Mouse (Mus musculus): ENCODE results near the gene Akap8l. TPM values are rescaled to one million over a fixed set of nuclear protein-coding genes. Genes with fewer than 3 reads are reported as not detected.
A peak's percentile ranks its signal among the peaks of the same experiment; 100 is the strongest.

Gene Akap8l
- polyA plus RNA-seq, 1 experiment from 2014 or later: 44.3 TPM

- Histone ChIP-seq H3K4me2 (ENCODE audit: low read depth, low read length) (no peak overlapping the region), H3K27ac (replicated peaks; ENCODE audit: low read depth, low read length) (no peak overlapping the region), H3K4me1 (ENCODE audit: control insufficient read depth, insufficient read depth, low read length) (no peaks in the 10 kb centered on the region), H3K27me3 (ENCODE audit: control insufficient read depth, insufficient read depth, low read length) (no peaks in the 10 kb centered on the region), H3K4me3 (ENCODE audit: low read depth, low read length) (no peak overlapping the region), H3K9ac (replicated peaks; ENCODE audit: low read length) (no peak overlapping the region), H3K9me3 (replicated peaks; ENCODE audit: control insufficient read depth, low read length) (no peaks in the 10 kb centered on the region), H3K36me3 (replicated peaks; ENCODE audit: control insufficient read depth, insufficient read depth, low read depth, low read length) (peaks cover 37% of the 10 kb centered on the region)
- ATAC-seq (replicated peaks; ENCODE audit: insufficient number of reproducible peaks, low FRiP score, low TSS enrichment, low read depth): no peak
- DNase-seq (ENCODE audit: low spot score): no peak
- WGBS: 88% methylated on average over 24 of the region's 24 CpGs
Measured at GRCm38 (mm10) chr17:32356766-32357760, 6.7 kb upstream of the Akap8l start.

DNA sequence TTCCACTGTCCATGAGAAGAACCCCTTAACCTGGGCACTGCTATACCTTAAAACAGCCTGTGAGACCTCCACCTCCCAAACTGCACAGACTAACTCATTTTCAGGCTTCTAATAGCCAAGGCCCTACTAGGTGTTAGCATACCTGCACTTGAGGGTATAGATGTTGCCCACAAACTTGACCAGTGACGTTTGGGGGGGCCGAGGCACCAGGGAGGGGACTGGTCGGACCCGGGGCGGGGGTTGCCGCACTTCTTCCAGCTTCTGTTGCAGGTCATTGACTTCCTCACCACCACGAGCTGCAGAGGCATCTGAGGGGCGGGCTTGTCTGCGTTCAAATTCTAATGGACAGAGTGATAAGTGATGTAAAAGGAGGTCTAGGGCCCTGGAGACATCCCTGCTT is 5.9 kb upstream of the Akap8l start:
- Histone ChIP-seq H3K4me2 (ENCODE audit: low read depth, low read length) (no peak overlapping the region), H3K9ac (replicated peaks; ENCODE audit: low read length) (no peak overlapping the region), H3K36me3 (replicated peaks; ENCODE audit: control insufficient read depth, insufficient read depth, low read depth, low read length) (peaks cover 33% of the 10 kb centered on the region), H3K27me3 (ENCODE audit: control insufficient read depth, insufficient read depth, low read length) (no peaks in the 10 kb centered on the region), H3K27ac (replicated peaks; ENCODE audit: low read depth, low read length) (no peak overlapping the region), H3K4me1 (ENCODE audit: control insufficient read depth, insufficient read depth, low read length) (no peaks in the 10 kb centered on the region), H3K4me3 (ENCODE audit: low read depth, low read length) (no peak overlapping the region), H3K9me3 (replicated peaks; ENCODE audit: control insufficient read depth, low read length) (no peaks in the 10 kb centered on the region)
- WGBS: 90% methylated on average over 9 of the region's 9 CpGs
- DNase-seq (ENCODE audit: low spot score) (no peak), ATAC-seq (replicated peaks; ENCODE audit: insufficient number of reproducible peaks, low FRiP score, low TSS enrichment, low read depth) (no peak)

DNA sequence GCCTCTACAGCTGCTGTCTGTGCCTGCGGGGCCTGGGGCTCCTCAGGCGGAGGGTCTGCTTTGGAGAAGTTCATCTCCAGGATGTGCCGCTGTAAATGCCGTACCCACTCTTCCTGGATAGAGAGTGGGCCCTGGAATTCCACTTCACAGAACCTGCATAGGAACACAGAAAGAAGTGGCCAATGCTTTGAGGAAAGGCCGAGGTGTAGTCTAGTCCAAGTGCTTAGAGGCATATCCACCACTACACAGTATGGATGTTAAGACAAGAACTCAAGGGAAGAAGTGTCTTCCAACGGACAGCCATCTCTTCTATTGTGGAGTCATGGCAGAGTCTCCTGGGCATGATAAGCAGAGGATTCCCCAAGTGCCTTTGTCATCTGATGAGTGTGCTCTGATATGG is 4.6 kb upstream of the Akap8l start:
- WGBS: 90% methylated on average over 6 of the region's 6 CpGs
- Histone ChIP-seq H3K4me3 (ENCODE audit: low read depth, low read length) (no peak overlapping the region), H3K4me2 (ENCODE audit: low read depth, low read length) (no peak overlapping the region), H3K9me3 (replicated peaks; ENCODE audit: control insufficient read depth, low read length) (no peaks in the 10 kb centered on the region), H3K27ac (replicated peaks; ENCODE audit: low read depth, low read length) (no peak overlapping the region), H3K36me3 (replicated peaks; ENCODE audit: control insufficient read depth, insufficient read depth, low read depth, low read length) (peaks cover 32% of the 10 kb centered on the region), H3K9ac (replicated peaks; ENCODE audit: low read length) (no peak overlapping the region), H3K27me3 (ENCODE audit: control insufficient read depth, insufficient read depth, low read length) (no peaks in the 10 kb centered on the region), H3K4me1 (ENCODE audit: control insufficient read depth, insufficient read depth, low read length) (no peaks in the 10 kb centered on the region)
- DNase-seq (ENCODE audit: low spot score): no peak
- ATAC-seq (replicated peaks; ENCODE audit: insufficient number of reproducible peaks, low FRiP score, low TSS enrichment, low read depth): no peak

DNA sequence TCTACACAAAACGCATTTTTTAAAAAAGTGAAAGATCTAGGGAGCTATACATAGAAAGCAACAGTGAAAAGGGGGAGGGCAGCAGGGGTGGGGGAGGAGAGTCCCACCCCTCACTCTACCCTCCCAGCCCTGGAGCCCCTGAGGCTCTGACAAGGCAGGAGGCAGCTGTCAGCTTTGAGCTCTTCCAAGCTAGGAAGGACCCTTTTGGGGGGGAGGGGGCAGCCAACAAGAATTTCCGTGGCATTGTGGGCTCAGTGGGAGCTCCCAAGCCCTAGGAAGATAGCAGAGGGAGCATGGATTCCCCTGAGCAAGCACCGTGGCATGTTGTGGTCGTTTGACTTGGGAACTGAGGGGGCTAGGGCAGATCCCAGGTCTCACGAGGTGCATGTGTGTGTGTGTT is 3.8 kb upstream of the Akap8l start:
- WGBS: 56% methylated on average over 5 of the region's 5 CpGs
- peaks cover 25% of the 10 kb centered on the region for H3K36me3 ChIP-seq (replicated peaks; ENCODE audit: control insufficient read depth, insufficient read depth, low read depth, low read length)
- no peak overlapping the region for H3K9ac ChIP-seq (replicated peaks; ENCODE audit: low read length)

GRCm38 (mm10) chr17:32353696-32354095 is 3.3 kb upstream of the Akap8l start:
- WGBS: 86% methylated on average over 4 of the region's 4 CpGs

More for the DNA sequence above, 3.8 kb upstream of the Akap8l start:
- H3K4me3 ChIP-seq (ENCODE audit: low read depth, low read length): no peak overlapping the region
- no peak overlapping the region for H3K27ac ChIP-seq (replicated peaks; ENCODE audit: low read depth, low read length)
- no peak for ATAC-seq (replicated peaks; ENCODE audit: insufficient number of reproducible peaks, low FRiP score, low TSS enrichment, low read depth)
- no peaks in the 10 kb centered on the region for H3K9me3 ChIP-seq (replicated peaks; ENCODE audit: control insufficient read depth, low read length)
- H3K4me1 ChIP-seq (ENCODE audit: control insufficient read depth, insufficient read depth, low read length): no peaks in the 10 kb centered on the region
- no peak overlapping the region for H3K4me2 ChIP-seq (ENCODE audit: low read depth, low read length)
- no peak for DNase-seq (ENCODE audit: low spot score)
- no peaks in the 10 kb centered on the region for H3K27me3 ChIP-seq (ENCODE audit: control insufficient read depth, insufficient read depth, low read length)

DNA sequence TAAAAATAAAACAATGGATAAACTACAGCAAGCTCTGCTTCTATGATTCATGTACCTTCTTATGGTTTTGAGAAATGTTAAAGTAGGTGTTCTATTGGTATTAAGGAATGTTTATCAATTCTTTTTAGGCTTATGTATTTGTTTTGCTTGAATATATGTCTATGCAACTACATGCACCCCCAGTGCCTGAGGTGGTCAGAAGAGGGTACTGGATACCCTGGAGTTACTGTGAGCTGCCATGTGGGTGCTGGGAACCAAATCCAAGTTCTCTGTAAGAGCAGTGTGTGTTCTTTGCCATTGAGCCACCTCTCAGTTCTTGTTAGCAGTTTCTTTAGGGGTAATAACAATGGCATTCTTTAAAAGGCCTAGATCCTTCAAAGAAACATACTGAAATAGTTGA is 1.3 kb upstream of the Akap8l start:
- ATAC-seq (replicated peaks; ENCODE audit: insufficient number of reproducible peaks, low FRiP score, low TSS enrichment, low read depth) (no peak), DNase-seq (ENCODE audit: low spot score) (no peak)
- H3K27me3 ChIP-seq (ENCODE audit: control insufficient read depth, insufficient read depth, low read length): no peaks in the 10 kb centered on the region
- no peak overlapping the region for H3K4me2 ChIP-seq (ENCODE audit: low read depth, low read length)
- no peaks in the 10 kb centered on the region for H3K4me1 ChIP-seq (ENCODE audit: control insufficient read depth, insufficient read depth, low read length)
- H3K9me3 ChIP-seq (replicated peaks; ENCODE audit: control insufficient read depth, low read length): no peaks in the 10 kb centered on the region
- H3K36me3 ChIP-seq (replicated peaks; ENCODE audit: control insufficient read depth, insufficient read depth, low read depth, low read length): peaks cover 15% of the 10 kb centered on the region
- H3K27ac ChIP-seq (replicated peaks; ENCODE audit: low read depth, low read length): no peak overlapping the region
- no peak overlapping the region for H3K4me3 ChIP-seq (ENCODE audit: low read depth, low read length)
- H3K9ac ChIP-seq (replicated peaks; ENCODE audit: low read length): no peak overlapping the region

More at GRCm38 (mm10) chr17:32353696-32354095, 3.3 kb upstream of the Akap8l start:
- no peak overlapping the region for H3K9ac ChIP-seq (replicated peaks; ENCODE audit: low read length)
- H3K36me3 ChIP-seq (replicated peaks; ENCODE audit: control insufficient read depth, insufficient read depth, low read depth, low read length): peaks cover 25% of the 10 kb centered on the region
- H3K9me3 ChIP-seq (replicated peaks; ENCODE audit: control insufficient read depth, low read length): no peaks in the 10 kb centered on the region
- no peak for DNase-seq (ENCODE audit: low spot score)
- no peaks in the 10 kb centered on the region for H3K4me1 ChIP-seq (ENCODE audit: control insufficient read depth, insufficient read depth, low read length)
- H3K27ac ChIP-seq (replicated peaks; ENCODE audit: low read depth, low read length): no peak overlapping the region
- H3K4me3 ChIP-seq (ENCODE audit: low read depth, low read length): no peak overlapping the region
- H3K4me2 ChIP-seq (ENCODE audit: low read depth, low read length): no peak overlapping the region
- no peak for ATAC-seq (replicated peaks; ENCODE audit: insufficient number of reproducible peaks, low FRiP score, low TSS enrichment, low read depth)
- no peaks in the 10 kb centered on the region for H3K27me3 ChIP-seq (ENCODE audit: control insufficient read depth, insufficient read depth, low read length)

DNA sequence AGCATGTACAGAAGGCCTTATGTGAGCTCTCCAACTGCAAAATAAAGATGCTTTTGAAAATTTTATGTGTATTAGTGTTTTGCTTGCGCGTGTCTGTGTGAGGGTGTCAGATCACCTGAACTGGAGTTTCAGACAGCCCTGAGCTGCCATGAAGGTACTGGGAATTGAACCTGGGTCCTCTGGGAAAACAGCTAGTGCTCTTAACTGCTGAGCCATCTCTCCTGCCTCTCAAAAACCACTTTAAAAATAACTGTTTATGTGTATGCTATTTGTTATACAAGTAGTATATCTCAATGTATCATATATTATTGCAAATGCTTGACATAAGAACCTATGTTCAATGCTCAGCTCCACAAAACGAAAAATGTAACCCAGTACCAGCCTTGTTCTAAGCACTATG is 862 bp upstream of the Akap8l start:
- Histone ChIP-seq H3K27ac (replicated peaks; ENCODE audit: low read depth, low read length) (no peak overlapping the region), H3K4me1 (ENCODE audit: control insufficient read depth, insufficient read depth, low read length) (no peaks in the 10 kb centered on the region), H3K4me3 (ENCODE audit: low read depth, low read length) (no peak overlapping the region), H3K9ac (replicated peaks; ENCODE audit: low read length) (no peak overlapping the region), H3K4me2 (ENCODE audit: low read depth, low read length) (no peak overlapping the region), H3K9me3 (replicated peaks; ENCODE audit: control insufficient read depth, low read length) (no peaks in the 10 kb centered on the region), H3K36me3 (replicated peaks; ENCODE audit: control insufficient read depth, insufficient read depth, low read depth, low read length) (peaks cover 12% of the 10 kb centered on the region), H3K27me3 (ENCODE audit: control insufficient read depth, insufficient read depth, low read length) (no peaks in the 10 kb centered on the region)
- ATAC-seq (replicated peaks; ENCODE audit: insufficient number of reproducible peaks, low FRiP score, low TSS enrichment, low read depth): no peak
- WGBS: 75% methylated on average over 3 of the region's 3 CpGs
- no peak for DNase-seq (ENCODE audit: low spot score)

DNA sequence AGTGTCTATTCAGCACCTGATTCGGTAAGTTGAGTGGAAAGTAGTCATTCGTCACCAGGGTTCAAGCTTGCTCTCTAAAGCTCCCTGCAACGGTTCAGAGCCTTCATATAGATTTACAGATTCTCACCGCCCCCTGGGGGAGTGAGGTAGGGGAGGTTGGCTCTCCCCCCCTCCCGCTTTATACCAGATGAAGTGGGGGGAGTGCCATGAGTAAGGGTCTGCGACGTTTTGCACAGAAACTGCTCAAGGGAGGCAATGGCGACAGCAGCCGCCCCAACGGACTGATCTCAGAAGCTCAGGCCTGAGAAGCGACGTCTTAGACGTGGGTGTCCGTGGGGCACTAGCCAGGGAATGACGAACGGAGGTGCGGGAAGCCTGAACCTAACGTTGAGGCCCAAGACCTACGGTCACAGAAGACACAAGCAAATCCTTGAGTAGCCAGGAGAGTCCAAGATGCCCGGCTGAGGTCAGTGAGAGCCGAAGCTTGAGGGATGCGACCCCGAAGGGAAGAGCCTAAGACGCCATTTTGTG is 491 bp downstream of the Akap8l start:
- peak overlapping the region; percentile 88 for H3K4me3 ChIP-seq (ENCODE audit: low read depth, low read length)
- ATAC-seq (replicated peaks; ENCODE audit: insufficient number of reproducible peaks, low FRiP score, low TSS enrichment, low read depth) (peak; percentile 32), DNase-seq (ENCODE audit: low spot score) (no peak)
- H3K4me1 ChIP-seq (ENCODE audit: control insufficient read depth, insufficient read depth, low read length): no peaks in the 10 kb centered on the region
- H3K9ac ChIP-seq (replicated peaks; ENCODE audit: low read length): peak overlapping the region; percentile 79
- under 1% methylated on average over 24 of the region's 24 CpGs for WGBS
- no peaks in the 10 kb centered on the region for H3K9me3 ChIP-seq (replicated peaks; ENCODE audit: control insufficient read depth, low read length)
- H3K27ac ChIP-seq (replicated peaks; ENCODE audit: low read depth, low read length): 0 out of 2 replicates have a peak overlapping the region, but pooled peaks have one; percentile 10
- no peaks in the 10 kb centered on the region for H3K27me3 ChIP-seq (ENCODE audit: control insufficient read depth, insufficient read depth, low read length)
- peak overlapping the region; percentile 85 for H3K4me2 ChIP-seq (ENCODE audit: low read depth, low read length)
- H3K36me3 ChIP-seq (replicated peaks; ENCODE audit: control insufficient read depth, insufficient read depth, low read depth, low read length): peaks cover 9% of the 10 kb centered on the region
